35 mouse cellular contexts compared by ENCODE assay signal in the genomic region with DNA sequence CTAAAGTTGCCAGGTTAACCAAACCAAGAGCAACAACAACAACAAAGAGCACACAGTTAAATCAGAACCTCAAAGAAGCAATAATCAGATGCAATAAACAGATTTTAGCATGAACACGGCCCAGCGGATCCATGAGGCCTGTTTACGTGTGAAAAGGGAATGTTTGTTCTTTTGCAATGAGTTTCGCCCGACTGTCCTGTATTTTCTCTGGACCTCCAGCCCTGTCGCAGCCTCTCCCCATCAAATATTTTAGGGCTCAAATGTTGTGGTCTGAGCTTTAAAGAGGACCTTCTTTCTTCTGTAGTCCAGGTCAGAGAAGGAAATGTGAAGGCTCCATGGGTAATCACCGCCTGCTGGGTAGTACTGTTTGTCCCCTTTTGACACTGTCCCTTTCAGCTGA.
"Had no signal": no experiment of that assay in that cellular context is flagged by ENCODE, and none has a peak within 500 bp of the region (broad histone marks: within the 10 kb centered on the region; RNA-seq: fewer than 3 reads in every experiment).

No protein-coding gene starts in this region.

- H3K9ac ChIP-seq: heart, embryonic 12.5 days; heart, embryonic 13.5 days; heart, embryonic 15.5 days; hindbrain, embryonic 12.5 days; hindbrain, embryonic 13.5 days; hindbrain, embryonic 14.5 days; hindbrain, embryonic 15.5 days; intestine, embryonic 15.5 days; kidney, embryonic 15.5 days had no signal

- H3K9me3 ChIP-seq: heart, embryonic 10.5 days; heart, embryonic 12.5 days; heart, embryonic 13.5 days; heart, embryonic 15.5 days; hindbrain, embryonic 10.5 days; hindbrain, embryonic 12.5 days; hindbrain, embryonic 13.5 days; hindbrain, embryonic 15.5 days; intestine, embryonic 15.5 days; kidney, embryonic 15.5 days had no signal

- H3K27me3 ChIP-seq: heart, embryonic 13.5 days; heart, embryonic 15.5 days; hindbrain, embryonic 12.5 days; hindbrain, embryonic 13.5 days; hindbrain, embryonic 15.5 days; intestine, embryonic 15.5 days; kidney, embryonic 15.5 days had no signal

- H3K27ac ChIP-seq: heart, embryonic 10.5 days; heart, embryonic 13.5 days; heart, embryonic 15.5 days; hindbrain, embryonic 10.5 days; hindbrain, embryonic 12.5 days; hindbrain, embryonic 13.5 days; hindbrain, embryonic 14.5 days; hindbrain, embryonic 15.5 days; hindbrain, postnatal 0 days; intestine, embryonic 15.5 days; kidney, embryonic 15.5 days; kidney, postnatal 0 days; layer of hippocampus, adult 2 months had no signal

- H3K4me3 ChIP-seq: heart, embryonic 10.5 days; heart, embryonic 12.5 days; heart, embryonic 13.5 days; heart, embryonic 15.5 days; hindbrain, embryonic 10.5 days; hindbrain, embryonic 12.5 days; hindbrain, embryonic 13.5 days; hindbrain, embryonic 15.5 days; intestine, embryonic 15.5 days; kidney, embryonic 15.5 days; layer of hippocampus, adult 2 months had no signal

- H3K4me2 ChIP-seq: heart, embryonic 11.5 days; heart, embryonic 12.5 days; heart, embryonic 13.5 days; heart, embryonic 15.5 days; hindbrain, embryonic 12.5 days; hindbrain, embryonic 13.5 days; hindbrain, embryonic 14.5 days; hindbrain, embryonic 15.5 days; intestine, embryonic 15.5 days; kidney, embryonic 15.5 days had no signal

- DNase-seq: heart, postnatal 10 days; heart, postnatal 14 days; heart, postnatal 36 days; heart, postnatal 4 days; kidney, adult 11 months; kidney, adult 18-20 months; kidney, adult 2 months; kidney, adult 8-10 months; kidney, adult 9 months; kidney, postnatal 10 days; kidney, postnatal 14 days; kidney, postnatal 25 days; kidney, postnatal 36 days; kidney, postnatal 4 days; layer of hippocampus, adult 9-11 months; layer of hippocampus, postnatal 36 days had no signal

- H3K36me3 ChIP-seq: heart, embryonic 10.5 days; heart, embryonic 12.5 days; heart, embryonic 13.5 days; heart, embryonic 15.5 days; hindbrain, embryonic 10.5 days; hindbrain, embryonic 12.5 days; hindbrain, embryonic 13.5 days; hindbrain, embryonic 15.5 days; intestine, embryonic 15.5 days; kidney, embryonic 15.5 days had no signal

- H3K4me1 ChIP-seq: heart, embryonic 10.5 days; heart, embryonic 12.5 days; heart, embryonic 13.5 days; heart, embryonic 15.5 days; hindbrain, embryonic 10.5 days; hindbrain, embryonic 12.5 days; hindbrain, embryonic 13.5 days; hindbrain, embryonic 15.5 days; intestine, embryonic 15.5 days; kidney, embryonic 15.5 days had no signal

- ATAC-seq: hindbrain, embryonic 16.5 days; hindbrain, postnatal 0 days; inflammation-experienced regulatory T-cells, adult 6 months; intestine, embryonic 15.5 days; intestine, embryonic 16.5 days; intestine, postnatal 0 days had no signal
